In the genomic region with DNA sequence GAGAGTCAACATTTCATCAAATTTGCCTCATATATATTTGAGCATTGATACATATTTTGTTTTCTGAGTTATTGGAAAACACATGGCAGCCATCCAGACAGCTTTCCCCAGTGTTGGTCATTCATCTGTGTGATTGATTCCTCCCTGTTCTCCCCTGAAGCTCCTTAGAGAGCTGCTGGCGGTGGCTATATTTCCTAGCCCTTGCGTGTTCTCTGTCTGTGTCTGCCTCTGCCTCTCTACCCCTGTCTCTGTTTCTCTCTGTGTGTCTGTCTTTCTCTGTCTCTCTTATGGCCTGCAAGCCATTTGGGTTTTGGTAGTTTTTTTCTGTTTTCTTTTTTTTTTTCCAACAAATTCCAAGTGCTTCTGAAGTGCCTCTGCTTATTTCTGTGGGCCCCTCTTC, we compare ENCODE assay signal across 30 mouse cellular contexts.
"Had no signal": no experiment of that assay in that cellular context is flagged by ENCODE, and none has a peak within 500 bp of the region (broad histone marks: within the 10 kb centered on the region; RNA-seq: fewer than 3 reads in every experiment).

No protein-coding gene starts in this region.

- H3K4me3 ChIP-seq: left cerebral cortex, adult 2 months; limb, embryonic 10.5 days; limb, embryonic 12.5 days; limb, embryonic 13.5 days; limb, embryonic 15.5 days; liver, embryonic 12.5 days; liver, embryonic 13.5 days; liver, embryonic 15.5 days; lung, embryonic 15.5 days; megakaryocyte, embryonic 14.5 days; midbrain, embryonic 10.5 days; midbrain, embryonic 12.5 days; midbrain, embryonic 13.5 days; midbrain, embryonic 15.5 days; myocyte had no signal

- H3K27ac ChIP-seq: left cerebral cortex, adult 2 months; limb, embryonic 10.5 days; limb, embryonic 12.5 days; limb, embryonic 13.5 days; limb, embryonic 15.5 days; liver, embryonic 12.5 days; liver, embryonic 13.5 days; liver, embryonic 14.5 days; liver, embryonic 15.5 days; lung, embryonic 15.5 days; macrophage; midbrain, embryonic 10.5 days; midbrain, embryonic 12.5 days; midbrain, embryonic 13.5 days; midbrain, embryonic 15.5 days had no signal

- H3K4me1 ChIP-seq: limb, embryonic 10.5 days; limb, embryonic 12.5 days; limb, embryonic 13.5 days; liver, embryonic 12.5 days; liver, embryonic 13.5 days; liver, embryonic 15.5 days; megakaryocyte, embryonic 14.5 days; midbrain, embryonic 10.5 days; midbrain, embryonic 12.5 days; midbrain, embryonic 13.5 days; midbrain, embryonic 15.5 days had no signal

- H3K9ac ChIP-seq: limb, embryonic 12.5 days; limb, embryonic 13.5 days; limb, embryonic 15.5 days; liver, embryonic 12.5 days; liver, embryonic 13.5 days; liver, embryonic 14.5 days; liver, embryonic 15.5 days; liver, postnatal 0 days; lung, embryonic 14.5 days; lung, embryonic 15.5 days; midbrain, embryonic 12.5 days; midbrain, embryonic 13.5 days; midbrain, embryonic 15.5 days had no signal

- DNase-seq: left cerebral cortex, postnatal 4 days; liver; liver, embryonic 13.5 days; liver, postnatal 0 days; lung, adult 18-20 months; lung, adult 2 months; lung, embryonic 14.5 days; lung, postnatal 10 days; lung, postnatal 14 days; lung, postnatal 36 days; lung, postnatal 4 days; midbrain, embryonic 14.5 days had no signal

- ATAC-seq: liver, embryonic 12.5 days; liver, postnatal 0 days; lung, postnatal 0 days; midbrain, embryonic 13.5 days; midbrain, embryonic 15.5 days had no signal

- H3K27me3 ChIP-seq: limb, embryonic 12.5 days; limb, embryonic 13.5 days; limb, embryonic 15.5 days; liver, embryonic 12.5 days; liver, embryonic 13.5 days; liver, embryonic 15.5 days; lung, embryonic 15.5 days; midbrain, embryonic 12.5 days; midbrain, embryonic 13.5 days; midbrain, embryonic 15.5 days had no signal

- H3K9me3 ChIP-seq: limb, embryonic 10.5 days; limb, embryonic 12.5 days; limb, embryonic 13.5 days; limb, embryonic 15.5 days; liver, embryonic 12.5 days; liver, embryonic 13.5 days; liver, embryonic 15.5 days; lung, embryonic 15.5 days; midbrain, embryonic 10.5 days; midbrain, embryonic 12.5 days; midbrain, embryonic 13.5 days; midbrain, embryonic 15.5 days had no signal

- H3K36me3 ChIP-seq: limb, embryonic 10.5 days; limb, embryonic 12.5 days; limb, embryonic 13.5 days; limb, embryonic 15.5 days; liver, embryonic 12.5 days; liver, embryonic 13.5 days; liver, embryonic 15.5 days; lung, embryonic 15.5 days; midbrain, embryonic 10.5 days; midbrain, embryonic 12.5 days; midbrain, embryonic 13.5 days; midbrain, embryonic 15.5 days had no signal

- H3K4me2 ChIP-seq: limb, embryonic 12.5 days; limb, embryonic 13.5 days; limb, embryonic 15.5 days; liver, embryonic 11.5 days; liver, embryonic 12.5 days; liver, embryonic 13.5 days; liver, embryonic 15.5 days; lung, embryonic 14.5 days; lung, embryonic 15.5 days; midbrain, embryonic 12.5 days; midbrain, embryonic 13.5 days; midbrain, embryonic 15.5 days had no signal
